Mouse (Mus musculus) lung, adult 2 months (tissue): ENCODE data around the gene Thap3. TPM values are rescaled to one million over a fixed set of nuclear protein-coding genes. Genes with fewer than 3 reads are reported as not detected.

Source experiments
- DNase-seq: peaks from one replicate; pipeline ENCODE4 v3.0.0; 2022
- H3K4me1 ChIP-seq: fragments of 200-500 bp; 2 replicates; pipeline ENCODE4 v1.6.1; 2011; ENCODE audit warnings: low read length; ENCODE audit not compliant: control insufficient read depth, insufficient read depth
- H3K4me3 ChIP-seq: fragments of 200-500 bp; replicated peaks from 2 replicates; pipeline ENCODE3; 2011; ENCODE audit warnings: low read depth, mild to moderate bottlenecking, control low read depth, low read length; ENCODE audit errors: extremely low read depth
- CTCF ChIP-seq: fragments of 200-500 bp; IDR thresholded peaks from 2 replicates; pipeline ENCODE4 v1.5.1; 2011; ENCODE audit warnings: mild to moderate bottlenecking, low read length, control low read depth; ENCODE audit not compliant: insufficient read depth
- POLR2A ChIP-seq: fragments of 200-500 bp; IDR thresholded peaks from 2 replicates; pipeline ENCODE4 v1.6.1; 2011; ENCODE audit warnings: low read depth, mild to moderate bottlenecking, control low read depth, low read length, borderline replicate concordance; ENCODE audit errors: extremely low read depth
- WGBS: fragments of 180-500 bp; shearing (Covaris S2); methylation state at CpG from one replicate; pipeline ENCODE4 v1.1.7; 2018; 5-methylcytosine and 5-hydroxymethylcytosine counted together
- polyA plus RNA-seq: library from polyadenylated mRNA; depleted of rRNA; stranded (reverse); fragments of >200 nt; gene quantifications from 2 replicates; pipeline ENCODE4 v1.2.3, GENCODE M21; 2012

The Thap3 gene
- polyA plus RNA-seq, 1 experiment = 64.2 TPM

DNA sequence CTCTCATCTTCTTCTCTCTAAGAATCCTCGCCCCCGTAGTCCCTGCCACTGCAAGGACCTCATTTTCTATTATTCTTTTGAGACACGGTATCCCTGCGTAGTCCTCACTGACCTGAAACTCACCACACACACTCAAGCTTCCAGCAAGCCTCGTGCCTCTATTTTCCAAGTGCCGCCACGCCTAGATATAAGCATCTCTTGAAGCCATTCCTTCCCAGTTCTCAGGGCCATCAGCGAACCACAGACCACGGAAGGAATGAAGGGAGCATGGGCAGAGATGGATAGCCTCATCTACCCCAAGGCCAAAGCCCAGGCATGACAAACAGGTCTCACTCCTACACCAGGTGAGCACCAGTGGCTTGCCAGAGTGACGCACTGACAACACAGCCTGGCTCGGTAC is 35.7 kb upstream of the Thap3 start:
- WGBS = 80% methylated on average over 11 of the region's 11 CpGs

DNA sequence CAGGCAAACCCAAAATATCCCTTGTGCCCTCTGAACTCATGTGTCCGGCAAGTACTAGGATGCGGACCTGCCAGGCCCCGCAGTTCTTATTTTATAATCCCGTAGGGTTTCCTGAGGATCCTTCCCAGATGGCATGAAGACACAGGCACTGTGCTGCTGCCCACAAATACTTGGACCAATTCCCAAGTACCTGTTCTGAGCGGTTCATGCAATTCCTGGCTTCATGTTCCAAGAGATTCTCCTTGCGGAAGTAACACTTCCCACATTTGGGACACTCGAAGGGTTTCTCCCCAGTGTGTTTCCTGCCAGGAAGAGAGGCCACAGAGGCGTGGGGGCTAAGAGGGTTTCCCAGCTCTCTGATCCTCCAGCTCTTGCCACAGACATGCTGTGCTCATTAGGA is 33.7 kb upstream of the Thap3 start:
- DNase-seq = no peak
- Histone ChIP-seq H3K4me3 (no peak overlapping the region), H3K4me1 (peaks cover 13% of the 10 kb centered on the region)
- TF ChIP-seq POLR2A (no peak), CTCF (no peak)
- 49% methylated on average over 8 of the region's 8 CpGs for WGBS

More for the DNA sequence above, 35.7 kb upstream of the Thap3 start:
- no peak for TF ChIP-seq POLR2A
- no peak for TF ChIP-seq CTCF
- no peak for DNase-seq
- peaks cover 16% of the 10 kb centered on the region for H3K4me1 ChIP-seq
- H3K4me3 ChIP-seq = no peak overlapping the region

- WGBS = 80% methylated on average over 12 of the region's 12 CpGs
- no peak overlapping the region for H3K4me3 ChIP-seq
- DNase-seq = no peak
- H3K4me1 ChIP-seq = peaks cover 9% of the 10 kb centered on the region
- TF ChIP-seq POLR2A (no peak), CTCF (peak; percentile 11; the same call in 1 of the 2 replicates)
Measured at GRCm38 (mm10) chr4:152021568-152022097, 32.8 kb upstream of the Thap3 start.

GRCm38 (mm10) chr4:152020024-152020423 is 31.2 kb upstream of the Thap3 start:
- 88% methylated on average over 21 of the region's 21 CpGs for WGBS
- H3K4me1 ChIP-seq = peaks cover 2% of the 10 kb centered on the region; the same call in 1 of the 2 replicates
- DNase-seq = no peak
- no peak overlapping the region for H3K4me3 ChIP-seq
- TF ChIP-seq CTCF (no peak), POLR2A (no peak)

GRCm38 (mm10) chr4:152019073-152019472 is 30.3 kb upstream of the Thap3 start:
- 84% methylated on average over 6 of the region's 6 CpGs for WGBS
- DNase-seq = no peak
- TF ChIP-seq POLR2A (no peak), CTCF (no peak)
- H3K4me1 ChIP-seq = no peaks in the 10 kb centered on the region
- no peak overlapping the region for H3K4me3 ChIP-seq

DNA sequence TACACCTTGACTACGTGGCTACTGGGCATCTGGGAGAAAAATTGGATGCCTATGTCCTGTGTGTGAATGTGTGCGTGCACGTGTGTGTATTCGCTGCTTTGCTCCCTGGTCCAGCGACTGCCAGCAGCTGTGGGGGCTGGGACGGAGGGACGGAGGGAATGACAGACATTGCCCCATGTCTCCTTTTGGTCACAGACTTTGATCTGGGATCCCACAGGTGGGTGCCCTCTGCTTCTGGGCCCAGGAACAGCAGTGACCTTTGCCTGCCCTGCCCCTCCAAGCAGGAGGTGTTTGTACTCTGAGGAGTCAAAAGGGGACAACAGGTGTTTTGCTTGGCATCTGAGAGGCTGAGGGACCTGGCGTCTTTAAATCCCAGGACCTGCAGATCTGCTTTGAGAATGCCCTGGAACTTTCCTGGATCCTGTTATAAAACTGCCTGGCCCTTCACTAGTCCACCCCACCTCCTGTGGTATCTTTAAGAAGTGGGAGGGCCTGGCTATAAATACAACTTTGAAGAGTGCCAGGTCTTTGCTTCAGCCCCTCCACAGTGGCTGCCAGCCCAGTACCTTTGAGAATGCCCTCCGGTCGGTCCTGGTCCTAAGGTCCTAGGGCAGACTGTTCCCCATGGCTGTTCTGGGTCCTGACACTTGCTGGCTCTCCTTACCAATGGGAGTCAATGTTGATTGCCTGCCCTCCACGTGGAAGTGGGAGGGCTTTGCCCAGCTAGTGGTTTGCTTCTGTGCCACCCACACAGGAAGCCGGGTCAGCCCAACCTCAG is 24.4 kb upstream of the Thap3 start:
- 71% methylated on average over 12 of the region's 12 CpGs for WGBS
- H3K4me1 ChIP-seq = peaks cover 9% of the 10 kb centered on the region
- TF ChIP-seq POLR2A (no peak), CTCF (no peak)
- peak; percentile 33 for DNase-seq
- H3K4me3 ChIP-seq = no peak overlapping the region

GRCm38 (mm10) chr4:152012109-152012508 is 23.3 kb upstream of the Thap3 start:
- WGBS = 90% methylated on average over 16 of the region's 16 CpGs
- no peak for TF ChIP-seq POLR2A
- TF ChIP-seq CTCF = no peak
- Histone ChIP-seq H3K4me1 (peaks cover 17% of the 10 kb centered on the region), H3K4me3 (no peak overlapping the region)
- no peak for DNase-seq

DNA sequence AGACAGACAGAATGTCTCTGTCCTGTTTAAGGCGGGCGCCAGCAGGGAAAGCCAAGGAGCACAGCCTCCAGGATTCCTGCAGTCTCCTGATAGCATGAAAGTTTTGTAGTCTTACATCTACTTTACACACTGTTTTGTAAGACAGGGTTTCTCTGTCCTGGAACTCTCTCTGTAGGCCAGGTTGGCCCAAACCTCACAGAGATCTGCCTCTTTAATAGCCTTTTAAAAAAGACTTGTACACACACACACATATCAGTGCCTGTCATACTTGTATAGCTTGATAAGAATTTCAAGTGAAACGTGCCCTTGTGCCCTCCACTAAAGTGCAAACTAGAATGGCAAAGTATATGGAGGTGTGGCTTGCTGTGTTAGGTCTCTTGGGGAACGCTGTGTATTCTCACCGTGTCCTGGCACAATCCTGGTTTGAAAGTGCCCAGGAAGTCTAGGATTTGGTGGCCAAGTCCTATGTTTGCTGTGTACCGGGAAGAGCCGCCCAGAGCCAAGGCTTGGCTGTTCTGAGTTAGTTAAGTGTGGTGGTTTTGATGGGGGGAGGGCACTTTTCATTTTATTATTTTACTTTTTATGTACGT is 22.5 kb upstream of the Thap3 start:
- Histone ChIP-seq H3K4me3 (peak overlapping the region; percentile 68), H3K4me1 (peaks cover 18% of the 10 kb centered on the region)
- DNase-seq = peak; percentile 30
- 64% methylated on average over 8 of the region's 8 CpGs for WGBS
- TF ChIP-seq POLR2A (no peak), CTCF (no peak)

DNA sequence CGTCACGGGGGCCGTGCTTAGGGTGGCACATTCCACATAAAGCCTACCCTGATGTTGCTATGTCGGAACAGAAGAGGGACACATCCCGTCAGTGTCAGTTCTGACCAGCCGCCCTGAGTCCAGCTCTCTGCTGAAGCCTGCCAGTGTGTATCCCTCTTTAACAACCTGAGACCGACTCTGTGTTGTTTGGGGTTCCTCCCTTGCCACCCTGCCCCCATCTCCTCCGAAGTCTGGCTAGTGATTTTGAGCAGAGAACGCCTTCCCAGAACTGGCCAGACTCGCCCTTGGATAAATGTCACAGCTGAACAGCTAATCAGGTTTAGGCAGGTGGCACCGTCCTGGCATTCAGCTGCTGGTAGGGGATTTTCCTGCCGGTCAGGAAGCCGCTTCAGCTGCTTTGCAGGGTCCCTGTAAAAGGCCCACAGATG is 21.9 kb upstream of the Thap3 start:
- 13% methylated on average over 13 of the region's 13 CpGs for WGBS
- DNase-seq = no peak

DNA sequence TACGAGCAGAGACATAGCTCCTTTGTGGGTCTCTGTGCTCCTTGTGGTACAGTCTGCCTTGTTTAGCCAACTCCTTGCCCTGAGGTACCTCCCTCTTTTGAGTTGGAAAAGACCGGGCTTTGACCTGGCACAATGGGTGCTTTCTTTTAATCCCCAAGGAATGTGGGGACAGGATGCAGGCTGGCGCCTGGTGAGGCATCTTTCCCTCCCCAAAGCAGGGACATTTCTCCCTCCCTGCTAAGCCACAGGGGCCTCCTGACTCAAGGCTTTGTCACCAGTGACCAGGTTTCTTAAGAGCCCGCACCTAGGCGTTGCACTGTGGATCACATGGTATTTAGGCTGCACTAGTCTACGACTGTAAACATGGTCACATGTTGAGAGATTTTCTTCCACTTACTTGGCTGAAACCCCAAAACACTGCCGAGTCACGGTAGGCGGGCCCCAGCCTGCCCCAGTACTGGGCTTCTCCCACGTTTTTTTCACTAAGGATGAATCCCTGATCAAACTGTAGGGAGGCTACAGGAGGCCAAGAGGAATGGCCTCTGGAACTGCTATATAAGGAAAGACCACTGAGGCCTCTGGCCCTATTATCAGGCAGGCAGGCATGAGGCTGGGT is 21.4 kb upstream of the Thap3 start:
- WGBS = 3% methylated on average over 10 of the region's 10 CpGs
- TF ChIP-seq CTCF = no peak
- peak; percentile 61; the same call in 1 of the 2 replicates for TF ChIP-seq POLR2A
- Histone ChIP-seq H3K4me1 (peaks cover 18% of the 10 kb centered on the region), H3K4me3 (peak overlapping the region; percentile 68)
- peak; percentile 53 for DNase-seq

More for the DNA sequence above, 21.9 kb upstream of the Thap3 start:
- TF ChIP-seq POLR2A (no peak), CTCF (no peak)
- Histone ChIP-seq H3K4me3 (peak overlapping the region; percentile 68), H3K4me1 (peaks cover 18% of the 10 kb centered on the region)
